Mouse (Mus musculus) thymus, adult 2 months (tissue): ENCODE results near the gene Tln2.

Experiments
- CTCF ChIP-seq: fragments of 200-500 bp; IDR thresholded peaks from 2 replicates; pipeline ENCODE4 v1.5.1; 2012; ENCODE audit warnings: mild to moderate bottlenecking, control low read depth, low read length, moderate library complexity, borderline replicate concordance; ENCODE audit not compliant: control insufficient read depth, poor library complexity, insufficient read depth; ENCODE audit errors: extremely low read depth
- POLR2A ChIP-seq: fragments of 200-500 bp; IDR thresholded peaks from 2 replicates; pipeline ENCODE4 v1.6.1; 2012; ENCODE audit warnings: mild to moderate bottlenecking, low read length, control low read depth, moderate library complexity; ENCODE audit not compliant: control insufficient read depth, poor library complexity, insufficient read depth; ENCODE audit errors: extremely low read depth

GRCm38 (mm10) chr9:67426304-67426703, 133.2 kb downstream of the Tln2 start:
- TF ChIP-seq CTCF = no peak
- TF ChIP-seq POLR2A = no peak
